Mouse (Mus musculus) MEL (cell line): ENCODE results near the gene Xpo4. TPM values are rescaled to one million over a fixed set of nuclear protein-coding genes. Genes with fewer than 3 reads are reported as not detected.

Source experiments
- DNase-seq: peaks from one replicate; pipeline ENCODE4 v3.0.0; 2011; ENCODE audit warnings: low read depth, low spot score
- H3K27ac ChIP-seq: 2 replicates; pipeline ENCODE4 v1.5.1; 2012; ENCODE audit warnings: low read depth, mild to moderate bottlenecking, control low read depth, low read length, moderate library complexity; ENCODE audit not compliant: control insufficient read depth
- H3K27me3 ChIP-seq, 2 experiments: fragments of 150-350 bp in 1 of 2; sonication (generic) in 1 of 2; 2 replicates each; pipeline ENCODE4 v1.6.1; 2012; ENCODE audit warnings: low read length in 2 of 2, mild to moderate bottlenecking in 2 of 2, improper control_type of control experiment in 1 of 2, moderate library complexity in 1 of 2; ENCODE audit not compliant: insufficient read depth in 2 of 2, control insufficient read depth in 1 of 2
- H3K36me3 ChIP-seq, 2 experiments: 2 replicates each; pipeline ENCODE4 v1.6.1; 2012 to 2014; ENCODE audit warnings: low read length in 2 of 2, improper control_type of control experiment in 1 of 2, inconsistent platforms in 1 of 2, mild to moderate bottlenecking in 1 of 2; ENCODE audit not compliant: insufficient read depth in 2 of 2, control insufficient read depth in 1 of 2
- H3K4me1 ChIP-seq, 2 experiments: fragments of 150-350 bp in 1 of 2; sonication (generic) in 1 of 2; 2 replicates each; pipeline ENCODE4 v1.6.1; 2012; ENCODE audit warnings: low read length in 2 of 2, improper control_type of control experiment in 1 of 2, mild to moderate bottlenecking in 1 of 2; ENCODE audit not compliant: insufficient read depth in 2 of 2, control insufficient read depth in 1 of 2
- H3K4me3 ChIP-seq, 2 experiments: fragments of 150-350 bp in 1 of 2; sonication (generic) in 1 of 2; 2 replicates each; pipeline ENCODE4 v1.5.1; 2012; ENCODE audit warnings: low read depth in 2 of 2, low read length in 2 of 2, mild to moderate bottlenecking in 2 of 2, moderate library complexity in 2 of 2, control low read depth in 1 of 2, improper control_type of control experiment in 1 of 2; ENCODE audit not compliant: control insufficient read depth in 1 of 2, insufficient read depth in 1 of 2
- H3K79me2 ChIP-seq: 2 replicates; pipeline ENCODE4 v1.6.1; 2012; ENCODE audit warnings: mild to moderate bottlenecking, low read length, moderate library complexity; ENCODE audit not compliant: control insufficient read depth, poor library complexity, insufficient read depth
- H3K9ac ChIP-seq: 2 replicates; pipeline ENCODE4 v1.6.1; 2012; ENCODE audit warnings: low read depth, mild to moderate bottlenecking, control low read depth, low read length, moderate library complexity; ENCODE audit not compliant: control insufficient read depth, poor library complexity, severe bottlenecking
- H3K9me3 ChIP-seq: fragments of 150-350 bp; sonication (generic); replicated peaks from 2 replicates; pipeline ENCODE4 v1.6.1; 2012; ENCODE audit warnings: mild to moderate bottlenecking, low read length, improper control_type of control experiment, moderate library complexity; ENCODE audit not compliant: insufficient read depth
- BHLHE40 ChIP-seq: IDR thresholded peaks from 2 replicates; pipeline ENCODE4 v1.6.1; 2012; ENCODE audit warnings: low read depth, mild to moderate bottlenecking, inconsistent platforms, low read length, improper control_type of control experiment, borderline replicate concordance
- EP300 ChIP-seq, 2 experiments: IDR thresholded peaks; 2 replicates each; pipeline ENCODE4 v1.6.1; 2011; ENCODE audit warnings: improper control_type of control experiment in 2 of 2, low read length in 2 of 2, low read depth in 1 of 2, mild to moderate bottlenecking in 1 of 2
- GABPA ChIP-seq: IDR thresholded peaks from 2 replicates; pipeline ENCODE4 v1.6.1; 2012; ENCODE audit warnings: low read depth, mild to moderate bottlenecking, inconsistent platforms, low read length, improper control_type of control experiment, moderate library complexity
- GATA1 ChIP-seq: IDR thresholded peaks from 2 replicates; pipeline ENCODE4 v1.6.1; 2011; ENCODE audit warnings: low read depth, low read length, improper control_type of control experiment
- KAT2A ChIP-seq: conservative IDR thresholded peaks from 2 replicates; pipeline ENCODE4 v1.6.1; 2012; ENCODE audit warnings: low read depth, low read length, improper control_type of control experiment, inconsistent platforms
- MAFK ChIP-seq: IDR thresholded peaks from 2 replicates; pipeline ENCODE4 v1.6.1; 2011; ENCODE audit warnings: low read depth, mild to moderate bottlenecking, low read length, improper control_type of control experiment, borderline replicate concordance
- MEF2A ChIP-seq: IDR thresholded peaks from 2 replicates; pipeline ENCODE4 v1.6.1; 2014; ENCODE audit warnings: low read depth, mild to moderate bottlenecking, inconsistent platforms, low read length, improper control_type of control experiment; ENCODE audit not compliant: poor library complexity, insufficient replicate concordance, severe bottlenecking; ENCODE audit errors: extremely low read depth
- MXI1 ChIP-seq: IDR thresholded peaks from 2 replicates; pipeline ENCODE4 v1.6.1; 2011; ENCODE audit warnings: mild to moderate bottlenecking, low read depth, low read length, improper control_type of control experiment
- MYB ChIP-seq: IDR thresholded peaks from 2 replicates; pipeline ENCODE4 v1.6.1; 2011; ENCODE audit warnings: mild to moderate bottlenecking, low read depth, low read length, improper control_type of control experiment
- NELFE ChIP-seq: IDR thresholded peaks from 2 replicates; pipeline ENCODE4 v1.6.1; 2011; ENCODE audit warnings: low read depth, low read length, improper control_type of control experiment
- POLR2AphosphoS2 ChIP-seq: IDR thresholded peaks from 2 replicates; pipeline ENCODE4 v1.6.1; 2011; ENCODE audit warnings: low read length, improper control_type of control experiment
- POLR2AphosphoS5 ChIP-seq: IDR thresholded peaks from 2 replicates; pipeline ENCODE4 v1.6.1; 2012; ENCODE audit warnings: low read depth, borderline replicate concordance, mild to moderate bottlenecking, inconsistent platforms, low read length, moderate library complexity, mixed read lengths
- RAD21 ChIP-seq: IDR thresholded peaks from 2 replicates; pipeline ENCODE4 v1.6.1; 2011; ENCODE audit warnings: mild to moderate bottlenecking, low read depth, low read length, improper control_type of control experiment
- RCOR1 ChIP-seq: IDR thresholded peaks from 2 replicates; pipeline ENCODE4 v1.6.1; 2012; ENCODE audit warnings: low read depth, mild to moderate bottlenecking, inconsistent platforms, low read length, improper control_type of control experiment
- SIN3A ChIP-seq: IDR thresholded peaks from 2 replicates; pipeline ENCODE4 v1.6.1; 2012; ENCODE audit warnings: low read length, improper control_type of control experiment, inconsistent platforms
- SMC3 ChIP-seq: IDR thresholded peaks from 2 replicates; pipeline ENCODE4 v1.6.1; 2011; ENCODE audit warnings: low read depth, low read length, improper control_type of control experiment
- TBP ChIP-seq: IDR thresholded peaks from 2 replicates; pipeline ENCODE4 v1.8.0; 2011; ENCODE audit warnings: low read depth, low read length, improper control_type of control experiment
- TCF12 ChIP-seq: IDR thresholded peaks from 2 replicates; pipeline ENCODE4 v1.6.1; 2014; ENCODE audit warnings: low read depth, mild to moderate bottlenecking, inconsistent platforms, low read length, improper control_type of control experiment, moderate library complexity
- ZNF384 ChIP-seq: IDR thresholded peaks from 2 replicates; pipeline ENCODE4 v1.6.1; 2012; ENCODE audit warnings: low read depth, mild to moderate bottlenecking, inconsistent platforms, low read length, improper control_type of control experiment
- polyA plus RNA-seq, 2 experiments: library from polyadenylated mRNA; stranded (reverse) in 1 of 2; unstranded in 1 of 2; fragments of >175 nt in 1 of 2; fragments of >200 nt in 1 of 2; gene quantifications; 2 replicates each; pipeline versions ENCODE4 v1.2.1 to v1.2.4; 2012; ENCODE audit warnings: low replicate concordance in 2 of 2, low read depth in 1 of 2; ENCODE audit not compliant: insufficient read length in 2 of 2, insufficient read depth in 1 of 2, missing spikeins in 1 of 2
- total RNA-seq: library from RNA; depleted of rRNA; stranded (reverse); fragments of 300-350 nt; gene quantifications from 2 replicates; pipeline ENCODE4 v1.2.3, GENCODE M21; 2012

Gene Xpo4
- total and polyA plus RNA-seq, 3 experiments = 32.3 to 46.5 TPM; not detected in 1

DNA sequence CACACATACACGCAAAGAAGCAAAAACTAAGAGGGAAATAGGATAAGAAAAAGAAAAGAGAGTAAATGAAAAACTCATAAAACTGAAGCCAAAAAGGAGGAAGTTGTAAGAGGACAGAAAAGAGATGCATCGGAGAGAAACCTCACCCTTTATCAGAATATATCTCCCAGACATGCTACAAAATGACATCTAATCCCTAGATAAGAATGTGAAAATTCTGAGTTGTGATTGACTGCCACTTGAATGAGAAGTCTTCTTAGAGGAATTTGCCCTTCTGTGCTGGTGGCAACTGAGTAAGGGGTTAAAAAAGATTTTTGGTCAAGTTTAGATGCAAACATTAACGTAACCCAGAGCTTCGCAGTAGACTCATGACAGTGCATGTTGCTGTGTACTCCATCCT lies 19.1 kb downstream of the Xpo4 start:
- Histone ChIP-seq H3K4me1 (peaks cover 5% of the 10 kb centered on the region in 2 experiments; a peak in 3 of 4 replicates), H3K27ac (no peak overlapping the region), H3K9me3 (no peaks in the 10 kb centered on the region), H3K36me3 (peaks cover 18 to 28% of the 10 kb centered on the region in 2 experiments), H3K9ac (no peak overlapping the region), H3K79me2 (peaks cover 30% of the 10 kb centered on the region), H3K4me3 (no peak overlapping the region), H3K27me3 (no peaks in the 10 kb centered on the region)
- TF ChIP-seq SIN3A (0 out of 2 replicates have a peak, but pooled peaks have one; percentile 26), GATA1 (peak; percentile 71; the same call in 1 of the 2 replicates), RCOR1 (peak; percentile 79), SMC3 (no peak), POLR2AphosphoS2 (no peak), MEF2A (no peak), MXI1 (peak; percentile 52), MYB (no peak), EP300 (IDR thresholded peaks at IDR 0.05; ENCODE audit: low read depth in 1 of 2, low read length in 2 of 2) (peak in 1 of 2 experiments; percentile 63; a peak in 2 of 4 replicates)
- DNase-seq = peak; percentile 43

DNA sequence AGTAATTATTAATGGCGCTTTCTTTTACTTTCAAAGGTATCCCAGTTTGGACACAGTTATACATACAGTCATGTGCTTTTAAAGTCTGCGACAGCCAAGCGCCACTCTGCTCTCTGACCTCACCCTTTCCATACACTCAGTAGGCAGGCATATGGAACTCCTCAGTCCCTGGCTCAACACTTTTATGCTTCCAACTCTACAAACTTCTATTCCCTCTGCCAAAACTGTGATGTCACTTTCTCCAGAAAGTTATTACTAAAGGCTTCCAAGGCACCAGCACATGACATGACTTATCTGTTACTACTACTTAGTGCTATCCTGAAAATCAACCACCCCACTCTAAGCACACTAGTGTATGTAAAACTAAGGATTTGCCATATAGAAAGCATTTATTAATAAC lies 26.1 kb downstream of the Xpo4 start:
- Histone ChIP-seq H3K9ac (no peak overlapping the region), H3K4me3 (no peak overlapping the region), H3K27ac (no peak overlapping the region), H3K27me3 (no peaks in the 10 kb centered on the region), H3K9me3 (no peaks in the 10 kb centered on the region), H3K4me1 (no peaks in the 10 kb centered on the region), H3K36me3 (peaks cover 0 to 41% of the 10 kb centered on the region in 2 experiments; a peak in 2 of 4 replicates), H3K79me2 (peaks cover 19% of the 10 kb centered on the region)
- no peak for DNase-seq
- TF ChIP-seq NELFE (no peak), TCF12 (no peak), POLR2AphosphoS5 (no peak), RCOR1 (no peak), ZNF384 (no peak)

DNA sequence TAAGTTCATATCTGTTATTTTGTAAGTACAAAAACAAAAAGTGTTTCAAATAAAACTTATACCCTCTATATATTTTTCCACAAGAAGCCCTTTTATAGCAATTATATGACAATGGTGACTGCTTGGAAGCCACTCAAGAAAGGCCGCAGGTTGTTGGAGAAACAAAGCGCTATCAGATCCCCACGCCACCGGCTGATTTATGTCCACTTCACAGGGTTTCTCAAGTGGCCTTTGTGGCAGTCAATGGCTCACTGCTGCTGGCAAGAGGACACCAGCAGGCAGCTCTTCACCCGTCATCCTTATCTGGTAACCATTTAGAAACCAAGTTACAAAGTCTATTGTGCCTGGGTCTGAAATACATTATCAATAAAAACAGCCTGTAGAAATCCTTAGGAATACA lies 31.1 kb downstream of the Xpo4 start:
- Histone ChIP-seq H3K4me3 (no peak overlapping the region), H3K36me3 (peaks cover 3 to 30% of the 10 kb centered on the region in 2 experiments; a peak in 3 of 4 replicates), H3K27ac (no peak overlapping the region)

More for the DNA sequence above, 31.1 kb downstream of the Xpo4 start:
- Histone ChIP-seq H3K9me3 (no peaks in the 10 kb centered on the region), H3K9ac (no peak overlapping the region), H3K4me1 (no peaks in the 10 kb centered on the region), H3K79me2 (peaks cover 16% of the 10 kb centered on the region; the same call in 1 of the 2 replicates), H3K27me3 (no peaks in the 10 kb centered on the region)
- TF ChIP-seq KAT2A = no peak
- TF ChIP-seq RAD21 = no peak
- TF ChIP-seq MAFK = no peak
- no peak for TF ChIP-seq GABPA
- TF ChIP-seq TBP = no peak
- TF ChIP-seq TCF12 = no peak
- TF ChIP-seq BHLHE40 = no peak
- no peak for DNase-seq
